Mouse (Mus musculus): ENCODE measurements around the gene Olfr95.
"Not testable (repeated sequence)": the region's sequence is repeated elsewhere in the genome, so short reads cannot be mapped to it uniquely, and the experiment has no call there.

The Olfr95 gene

GRCm38 (mm10) chr17:37213018-37213417 is at the start of gene Olfr95:
Olfr95 (minus strand) TSS chr17:37213118.
- DNase-seq (ENCODE audit: low spot score in 2 of 2): no peak

- no peak for DNase-seq (ENCODE audit: low spot score in 2 of 2)
Measured at GRCm38 (mm10) chr17:37250544-37250943, 37.6 kb upstream of the Olfr95 start.

- no peak for DNase-seq (ENCODE audit: low spot score in 2 of 2)
Measured at GRCm38 (mm10) chr17:37249460-37249859, 36.5 kb upstream of the Olfr95 start.

GRCm38 (mm10) chr17:37246715-37247114 is 33.8 kb upstream of the Olfr95 start:
- DNase-seq (ENCODE audit: low spot score in 2 of 2): peak in 1 of 2 experiments; percentile 8

GRCm38 (mm10) chr17:37242198-37242597 is 29.3 kb upstream of the Olfr95 start:
- no peak for DNase-seq (ENCODE audit: low spot score in 2 of 2)

- DNase-seq (ENCODE audit: low spot score in 2 of 2): not testable (repeated sequence)
Measured at GRCm38 (mm10) chr17:37237230-37237629, 24.3 kb upstream of the Olfr95 start, which contains the start of gene Olfr97. Olfr97 (minus strand) TSS chr17:37237330.

GRCm38 (mm10) chr17:37221879-37222278 is 9.0 kb upstream of the Olfr95 start:
- no peak for DNase-seq (ENCODE audit: low spot score in 2 of 2)

GRCm38 (mm10) chr17:37219846-37220245 is 6.9 kb upstream of the Olfr95 start, which contains the start of gene Olfr96:
Olfr96 (plus strand) TSS chr17:37220146.
- no peak for DNase-seq (ENCODE audit: low spot score in 2 of 2)

- DNase-seq (ENCODE audit: low spot score in 2 of 2): no peak
Measured at GRCm38 (mm10) chr17:37218486-37218885, 5.6 kb upstream of the Olfr95 start.

GRCm38 (mm10) chr17:37210884-37211768 is 1.8 kb downstream of the Olfr95 start:
- peak in 1 of 2 experiments; percentile 17 for DNase-seq (ENCODE audit: low spot score in 2 of 2)

- DNase-seq (ENCODE audit: low spot score in 2 of 2): no peak
Measured at GRCm38 (mm10) chr17:37203917-37204236, 9.0 kb downstream of the Olfr95 start.

- peak; percentile 76 for DNase-seq (ENCODE audit: low spot score in 2 of 2)
Measured at GRCm38 (mm10) chr17:37203206-37203916, 9.6 kb downstream of the Olfr95 start.

GRCm38 (mm10) chr17:37200894-37201293 is 12.0 kb downstream of the Olfr95 start, which contains the start of gene Olfr94:
Olfr94 (minus strand) TSS chr17:37200994.
- no peak for DNase-seq (ENCODE audit: low spot score in 2 of 2)

GRCm38 (mm10) chr17:37196845-37197724 is 15.8 kb downstream of the Olfr95 start:
- DNase-seq (ENCODE audit: low spot score in 2 of 2): peak in 1 of 2 experiments; percentile 12

- DNase-seq (ENCODE audit: low spot score in 2 of 2): no peak
Measured at GRCm38 (mm10) chr17:37194782-37195181, 18.1 kb downstream of the Olfr95 start.

GRCm38 (mm10) chr17:37193656-37194055 is 19.3 kb downstream of the Olfr95 start, which contains the start of gene Ubd:
Ubd (plus strand) TSS chr17:37193892.
- no peak for DNase-seq (ENCODE audit: low spot score in 2 of 2)

- DNase-seq (ENCODE audit: low spot score in 2 of 2): no peak
Measured at GRCm38 (mm10) chr17:37193032-37193431, 19.9 kb downstream of the Olfr95 start.

- no peak for DNase-seq (ENCODE audit: low spot score in 2 of 2)
Measured at GRCm38 (mm10) chr17:37190711-37191110, 22.2 kb downstream of the Olfr95 start.

GRCm38 (mm10) chr17:37185474-37185873 is 27.4 kb downstream of the Olfr95 start:
- DNase-seq (ENCODE audit: low spot score in 2 of 2): no peak

- DNase-seq (ENCODE audit: low spot score in 2 of 2): no peak
Measured at GRCm38 (mm10) chr17:37161394-37161793, 51.5 kb downstream of the Olfr95 start, which contains the start of gene Olfr93. Olfr93 (minus strand) TSS chr17:37161494.

All from right cerebral cortex, postnatal 36 days (tissue).